Mouse (Mus musculus): Measurements from ENCODE around the gene Tspan33.

- TF ChIP-seq POLR2A (IDR thresholded peaks at IDR 0.05; ENCODE audit: borderline replicate concordance, low read depth, low read length) (no peak), CTCF (IDR thresholded peaks at IDR 0.05; ENCODE audit: low read depth, low read length) (no peak)
Measured at GRCm38 (mm10) chr6:29702126-29702525, 8.1 kb downstream of the Tspan33 start.

Data from bone marrow macrophage, adult 2 months (primary cell).